Mouse (Mus musculus) urinary bladder, postnatal 0 days (tissue): ENCODE results near the gene Zw10. TPM values are rescaled to one million over a fixed set of nuclear protein-coding genes. Genes with fewer than 3 reads are reported as not detected.

ENCODE experiments used
- polyA plus RNA-seq: library from polyadenylated mRNA; unstranded; fragments of >200 nt; fragmentation: Nextera tagmentation; extraction: Ambion mirVana; gene quantifications from 2 replicates; pipeline ENCODE4 v1.2.1, GENCODE M21; 2015

Gene Zw10
- polyA plus RNA-seq = 11.3 and 13.3 TPM in 2 replicates

DNA sequence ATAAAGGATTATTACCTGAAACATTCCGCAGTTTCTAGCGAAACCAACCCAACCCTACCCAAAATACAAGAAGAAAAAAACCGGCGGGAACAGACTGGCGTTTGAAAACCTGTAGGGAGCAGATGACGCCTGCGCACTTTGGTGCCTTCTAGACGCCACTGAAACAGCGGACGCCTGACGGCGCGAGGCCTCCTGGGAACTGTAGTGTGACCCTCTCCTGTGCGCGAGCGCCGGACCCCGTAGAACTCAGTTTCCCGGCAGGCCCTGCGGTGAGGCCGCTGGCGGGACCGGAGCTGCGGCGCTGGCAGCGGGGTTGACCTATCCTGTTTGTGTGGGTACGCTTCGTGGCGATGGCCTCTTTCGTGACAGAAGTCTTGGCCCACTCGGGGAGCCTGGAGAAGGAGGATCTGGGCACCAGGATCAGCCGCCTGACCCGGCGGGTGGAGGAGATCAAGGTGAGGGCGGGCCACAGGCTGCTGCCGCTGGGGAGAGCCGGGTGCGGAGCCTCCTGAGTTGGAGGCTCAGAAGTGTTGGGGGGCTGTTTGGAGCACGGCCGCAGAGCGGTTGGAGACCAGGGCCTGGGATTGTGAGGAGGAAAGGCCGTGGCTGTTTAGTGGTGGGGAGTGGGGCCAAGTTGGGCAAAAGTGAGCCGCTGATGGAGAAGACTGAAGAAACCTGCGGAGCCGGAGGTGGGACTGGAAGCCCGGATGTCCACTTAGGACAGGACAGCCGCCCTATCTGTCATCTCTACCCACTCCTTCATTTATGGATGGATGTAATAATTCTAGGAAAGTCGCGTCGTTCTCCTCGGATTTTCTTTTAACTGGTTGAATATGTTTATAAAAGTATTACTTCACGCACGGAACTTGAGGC lies at the start of gene Zw10:
Gene Zw10, plus strand, starts transcription at position 281 of the 873 bp plus-strand sequence.

GRCm38 (mm10) chr9:49081107-49081506 lies 25.7 kb downstream of the Zw10 start, which contains the start of gene Tmprss5:
TSS of gene Tmprss5 (plus strand) at chr9:49081260.

Other genes with a start within 250 kb of the Zw10 start
- gene Zbtb16, start 219.4 kb upstream of the Zw10 start, polyA plus RNA-seq = 5.4 and 5.6 TPM in 2 replicates
- gene Htr3a, start 144.5 kb upstream of the Zw10 start, polyA plus RNA-seq = 0.46 and 0.60 TPM in 2 replicates
- 0.06 TPM in 1 of 2 replicates, not detected in the other for gene Htr3b, start 90.6 kb upstream of the Zw10 start, polyA plus RNA-seq
- 8.0 and 10.7 TPM in 2 replicates for gene Usp28, start 70.2 kb upstream of the Zw10 start, polyA plus RNA-seq
- gene Tmprss5, start 25.6 kb downstream of the Zw10 start, polyA plus RNA-seq = 0.14 and 0.37 TPM in 2 replicates
- not detected in 2 replicates for gene Gm4894, start 194.9 kb downstream of the Zw10 start, polyA plus RNA-seq